22 mouse cellular contexts compared by ENCODE assay signal in genomic region chr13:113735611-113736285, GRCm38 (mm10). TPM values are rescaled to one million over a fixed set of nuclear protein-coding genes. Genes with fewer than 3 reads are reported as not detected.
DNase-seq lines count a peak whose midpoint lies in the region; ATAC-seq and TF ChIP-seq lines count a peak whose summit lies in the region.
"Had no signal": no experiment of that assay in that cellular context is flagged by ENCODE, and none has a peak within 500 bp of the region (broad histone marks: within the 10 kb centered on the region; RNA-seq: fewer than 3 reads in every experiment).

No protein-coding gene starts in this region.

- 40% methylated on average over 18 of the region's 18 CpGs for WGBS in forebrain, embryonic 10.5 days
- WGBS in forebrain, embryonic 11.5 days: 40% methylated on average over 18 of the region's 18 CpGs
- WGBS in hindbrain, embryonic 15.5 days: 47% methylated on average over 18 of the region's 18 CpGs
- 51% methylated on average over 18 of the region's 18 CpGs for WGBS in hindbrain, embryonic 11.5 days
- WGBS in forebrain, postnatal 0 days: 42% methylated on average over 18 of the region's 18 CpGs

- no peaks in the 10 kb centered on the region for H3K36me3 ChIP-seq in forebrain, embryonic 10.5 days (replicated peaks)
- H3K36me3 ChIP-seq in forebrain, embryonic 11.5 days (ENCODE audit: control insufficient read depth, insufficient read depth, low read length): no peaks in the 10 kb centered on the region
- H3K36me3 ChIP-seq in hindbrain, embryonic 15.5 days: no peaks in the 10 kb centered on the region
- no peaks in the 10 kb centered on the region for H3K36me3 ChIP-seq in hindbrain, embryonic 11.5 days (ENCODE audit: control insufficient read depth, insufficient read depth, low read length)
- H3K36me3 ChIP-seq in forebrain, postnatal 0 days (ENCODE audit: insufficient read depth): no peaks in the 10 kb centered on the region
- H3K36me3 ChIP-seq: embryonic facial prominence, embryonic 13.5 days; heart, embryonic 13.5 days; hindbrain, embryonic 13.5 days; limb, embryonic 13.5 days; liver, embryonic 12.5 days had no signal

- H3K9me3 ChIP-seq in forebrain, embryonic 10.5 days: no peaks in the 10 kb centered on the region
- H3K9me3 ChIP-seq in forebrain, embryonic 11.5 days (ENCODE audit: control insufficient read depth, low read length): no peaks in the 10 kb centered on the region
- H3K9me3 ChIP-seq in hindbrain, embryonic 15.5 days: no peaks in the 10 kb centered on the region
- H3K9me3 ChIP-seq in hindbrain, embryonic 11.5 days (ENCODE audit: control insufficient read depth, low read length): no peaks in the 10 kb centered on the region
- H3K9me3 ChIP-seq in forebrain, postnatal 0 days (ENCODE audit: low read length): no peaks in the 10 kb centered on the region
- H3K9me3 ChIP-seq: embryonic facial prominence, embryonic 13.5 days; heart, embryonic 13.5 days; hindbrain, embryonic 13.5 days; limb, embryonic 13.5 days; liver, embryonic 12.5 days had no signal

- peaks cover 8% of the 10 kb centered on the region; the same call in 1 of the 2 replicates for H3K27me3 ChIP-seq in forebrain, embryonic 10.5 days (ENCODE audit: poor library complexity, severe bottlenecking)
- H3K27me3 ChIP-seq in forebrain, embryonic 11.5 days (ENCODE audit: control insufficient read depth, insufficient read depth, low read length): no peaks in the 10 kb centered on the region
- no peaks in the 10 kb centered on the region for H3K27me3 ChIP-seq in hindbrain, embryonic 15.5 days
- H3K27me3 ChIP-seq in hindbrain, embryonic 11.5 days (ENCODE audit: control insufficient read depth, insufficient read depth, low read length): no peaks in the 10 kb centered on the region
- no peaks in the 10 kb centered on the region for H3K27me3 ChIP-seq in forebrain, postnatal 0 days (ENCODE audit: insufficient read depth, low read length)
- H3K27me3 ChIP-seq: embryonic facial prominence, embryonic 13.5 days; heart, embryonic 13.5 days; hindbrain, embryonic 13.5 days; limb, embryonic 13.5 days; liver, embryonic 12.5 days had no signal

- no peak for DNase-seq in forebrain, embryonic 10.5 days (ENCODE audit: extremely low spot score, low spot score)
- DNase-seq in forebrain, embryonic 11.5 days (ENCODE audit: low spot score): no peak
- no peak for DNase-seq in hindbrain, embryonic 11.5 days (ENCODE audit: low spot score)
- no peak for DNase-seq in forebrain, postnatal 0 days
- DNase-seq in lung, postnatal 25 days (ENCODE audit: low spot score): no peak
- no peak for DNase-seq in layer of hippocampus, adult 11-12 months (ENCODE audit: low spot score)
- DNase-seq in right cerebral cortex, adult 18-20 months: no peak
- DNase-seq: adrenal gland, postnatal 10 days; cerebellum, adult 18-20 months; cerebellum, postnatal 14 days; heart, adult 18-20 months; heart, postnatal 14 days; kidney, postnatal 25 days; lung, adult 18-20 months; lung, postnatal 10 days had no signal

- H3K4me1 ChIP-seq in forebrain, embryonic 10.5 days: peaks cover 44% of the 10 kb centered on the region
- peaks cover 5% of the 10 kb centered on the region; the same call in 1 of the 2 replicates for H3K4me1 ChIP-seq in forebrain, embryonic 11.5 days (replicated peaks; ENCODE audit: control insufficient read depth, insufficient read depth, low read length)
- peaks cover 26% of the 10 kb centered on the region for H3K4me1 ChIP-seq in hindbrain, embryonic 15.5 days (replicated peaks)
- H3K4me1 ChIP-seq in hindbrain, embryonic 11.5 days (replicated peaks; ENCODE audit: control insufficient read depth, insufficient read depth, low read length): no peaks in the 10 kb centered on the region; the same call in 1 of the 2 replicates
- H3K4me1 ChIP-seq in forebrain, postnatal 0 days (ENCODE audit: insufficient read depth): peaks cover 4% of the 10 kb centered on the region
- H3K4me1 ChIP-seq: liver, embryonic 12.5 days had no signal

- no peak for TF ChIP-seq CTCF in forebrain, postnatal 0 days (IDR thresholded peaks at IDR 0.05; ENCODE audit: low read depth)

- H3K9ac ChIP-seq in forebrain, embryonic 11.5 days (ENCODE audit: low read length): no peak overlapping the region
- no peak overlapping the region for H3K9ac ChIP-seq in hindbrain, embryonic 15.5 days
- no peak overlapping the region for H3K9ac ChIP-seq in hindbrain, embryonic 11.5 days (ENCODE audit: low read depth, low read length)
- H3K9ac ChIP-seq in forebrain, postnatal 0 days: no peak overlapping the region
- H3K9ac ChIP-seq: embryonic facial prominence, embryonic 13.5 days; heart, embryonic 13.5 days; hindbrain, embryonic 13.5 days; limb, embryonic 13.5 days; liver, embryonic 12.5 days had no signal

- H3K27ac ChIP-seq in forebrain, embryonic 10.5 days: 0 out of 2 replicates have a peak overlapping the region, but pooled peaks have one; percentile 15
- no peak overlapping the region for H3K27ac ChIP-seq in forebrain, embryonic 11.5 days (ENCODE audit: low read depth, low read length)
- 0 out of 2 replicates have a peak overlapping the region, but pooled peaks have one; percentile 38 for H3K27ac ChIP-seq in hindbrain, embryonic 15.5 days (replicated peaks)
- H3K27ac ChIP-seq in hindbrain, embryonic 11.5 days (ENCODE audit: low read depth, low read length): no peak overlapping the region
- H3K27ac ChIP-seq in forebrain, postnatal 0 days (ENCODE audit: low read depth, low read length): peak overlapping the region; percentile 59
- H3K27ac ChIP-seq: embryonic facial prominence, embryonic 13.5 days; heart, embryonic 13.5 days; hindbrain, embryonic 13.5 days; limb, embryonic 13.5 days; liver, embryonic 12.5 days had no signal

- H3K4me3 ChIP-seq in forebrain, embryonic 10.5 days: no peak overlapping the region
- no peak overlapping the region for H3K4me3 ChIP-seq in forebrain, embryonic 11.5 days (ENCODE audit: low read depth, low read length)
- H3K4me3 ChIP-seq in hindbrain, embryonic 15.5 days: no peak overlapping the region
- no peak overlapping the region for H3K4me3 ChIP-seq in hindbrain, embryonic 11.5 days (ENCODE audit: low read depth, low read length)
- no peak overlapping the region for H3K4me3 ChIP-seq in forebrain, postnatal 0 days (ENCODE audit: low read depth, low read length)
- H3K4me3 ChIP-seq: embryonic facial prominence, embryonic 13.5 days; heart, embryonic 13.5 days; hindbrain, embryonic 13.5 days; limb, embryonic 13.5 days; liver, embryonic 12.5 days had no signal

- no peak overlapping the region for H3K4me2 ChIP-seq in forebrain, embryonic 11.5 days (ENCODE audit: low read depth, low read length, severe bottlenecking)
- H3K4me2 ChIP-seq in hindbrain, embryonic 15.5 days: no peak overlapping the region
- no peak overlapping the region for H3K4me2 ChIP-seq in hindbrain, embryonic 11.5 days (replicated peaks; ENCODE audit: low read depth, low read length)
- no peak overlapping the region; the same call in 1 of the 2 replicates for H3K4me2 ChIP-seq in forebrain, postnatal 0 days (ENCODE audit: low read depth)
- H3K4me2 ChIP-seq: embryonic facial prominence, embryonic 13.5 days; heart, embryonic 13.5 days; hindbrain, embryonic 13.5 days; limb, embryonic 13.5 days; liver, embryonic 12.5 days had no signal

- no peak for ATAC-seq in forebrain, embryonic 11.5 days (replicated peaks; ENCODE audit: low FRiP score)
- no peak for ATAC-seq in hindbrain, embryonic 15.5 days (ENCODE audit: low FRiP score, low read depth)
- ATAC-seq in hindbrain, embryonic 11.5 days (ENCODE audit: low FRiP score): no peak
- ATAC-seq in forebrain, postnatal 0 days: no peak
- ATAC-seq: intestine, postnatal 0 days; liver, embryonic 12.5 days had no signal

RNA-seq across cellular contexts. Expression of gene Arl15, which starts 58.6 kb away (rescaled TPM):
- polyA plus RNA-seq in forebrain, embryonic 10.5 days (2016; fragmentation: Nextera tagmentation; extraction: Ambion mirVana): 11.2 and 11.6 TPM in 2 replicates
- polyA plus RNA-seq in forebrain, embryonic 11.5 days (2014; fragmentation: Nextera tagmentation; extraction: Ambion mirVana): 14.6 and 15.2 TPM in 2 replicates
- polyA plus RNA-seq in hindbrain, embryonic 15.5 days (2015; fragmentation: Nextera tagmentation; extraction: Ambion mirVana): 13.2 and 13.8 TPM in 2 replicates
- polyA plus RNA-seq in hindbrain, embryonic 11.5 days (2014; fragmentation: Nextera tagmentation; extraction: Ambion mirVana): 13.8 and 19.0 TPM in 2 replicates
- 44.0 and 46.5 TPM in 2 replicates for total RNA-seq in forebrain, postnatal 0 days (2014; rRNA removed)
- 17.4 and 18.5 TPM in 2 replicates for polyA plus RNA-seq in forebrain, postnatal 0 days (2015; fragmentation: Nextera tagmentation; extraction: Ambion mirVana)

Comparison
In these comparisons a context has a peak if more than half of its experiments do, and no peak if none do; other contexts are left out.
1. H3K27ac ChIP-seq: peak in forebrain, embryonic 10.5 days (single experiment), hindbrain, embryonic 15.5 days (single experiment) and forebrain, postnatal 0 days (single experiment); none in forebrain, embryonic 11.5 days (single experiment) and hindbrain, embryonic 11.5 days (single experiment).